In genomic region chr1:43530295-43531020, GRCm38 (mm10) we compare ENCODE assay signal across 14 mouse cellular contexts.
DNase-seq lines count a peak whose midpoint lies in the region; ATAC-seq lines count a peak whose summit lies in the region.
"Had no signal": no experiment of that assay in that cellular context is flagged by ENCODE, and none has a peak within 500 bp of the region (broad histone marks: within the 10 kb centered on the region; RNA-seq: fewer than 3 reads in every experiment).

No protein-coding gene starts in this region.

- peaks cover 45% of the 10 kb centered on the region for H3K4me1 ChIP-seq in heart, embryonic 15.5 days (replicated peaks)
- 0 out of 2 replicates have a peak, but pooled peaks cover 2% of the 10 kb centered on the region for H3K4me1 ChIP-seq in midbrain, embryonic 10.5 days
- H3K4me1 ChIP-seq: neural tube, embryonic 12.5 days had no signal

- intact Hi-C loops in heart, postnatal 36 days (cut with DNase I): loop anchor here (5.0 kb wide), 1 partner anchor 83 kb away; no protein-coding TSS in a partner anchor

- H3K4me2 ChIP-seq in heart, embryonic 15.5 days: no peak overlapping the region
- H3K4me2 ChIP-seq: hindbrain, embryonic 13.5 days; limb, embryonic 15.5 days; neural tube, embryonic 12.5 days had no signal

- H3K9me3 ChIP-seq in heart, embryonic 15.5 days (replicated peaks): no peaks in the 10 kb centered on the region
- H3K9me3 ChIP-seq in midbrain, embryonic 10.5 days (replicated peaks): no peaks in the 10 kb centered on the region
- H3K9me3 ChIP-seq: hindbrain, embryonic 13.5 days; limb, embryonic 15.5 days; neural tube, embryonic 12.5 days had no signal

- no peak for ATAC-seq in heart, embryonic 15.5 days (replicated peaks; ENCODE audit: insufficient number of reproducible peaks, insufficient read depth, low FRiP score, low read depth)

- peak; percentile 34 for DNase-seq in adrenal gland, postnatal 14 days
- DNase-seq in adrenal gland, postnatal 10 days: no peak
- no peak for DNase-seq in heart, postnatal 36 days
- DNase-seq in kidney, adult 9 months: peak; percentile 50
- peak; percentile 42 for DNase-seq in lung, postnatal 36 days
- no peak for DNase-seq in midbrain, embryonic 10.5 days (ENCODE audit: low spot score)
- DNase-seq in spleen, postnatal 14 days (ENCODE audit: low spot score in 2 of 2): no peak
- DNase-seq: adrenal gland, postnatal 25 days; cerebellum, adult 8-10 months; gastrocnemius, postnatal 36 days had no signal

- no peak overlapping the region for H3K9ac ChIP-seq in heart, embryonic 15.5 days
- H3K9ac ChIP-seq: hindbrain, embryonic 13.5 days; limb, embryonic 15.5 days; neural tube, embryonic 12.5 days had no signal

- 61% methylated on average over 7 of the region's 7 CpGs for whole genome bisulfite sequencing in heart, embryonic 15.5 days
- WGBS in midbrain, embryonic 10.5 days: 82% methylated on average over 7 of the region's 7 CpGs

- peak overlapping the region; percentile 41; the same call in 1 of the 2 replicates for H3K27ac ChIP-seq in heart, embryonic 15.5 days
- no peak overlapping the region for H3K27ac ChIP-seq in midbrain, embryonic 10.5 days (replicated peaks)
- H3K27ac ChIP-seq: hindbrain, embryonic 13.5 days; limb, embryonic 15.5 days; neural tube, embryonic 12.5 days had no signal

- H3K4me3 ChIP-seq in heart, embryonic 15.5 days: no peak overlapping the region
- H3K4me3 ChIP-seq in midbrain, embryonic 10.5 days: no peak overlapping the region
- H3K4me3 ChIP-seq: hindbrain, embryonic 13.5 days; limb, embryonic 15.5 days; neural tube, embryonic 12.5 days had no signal

- H3K36me3 ChIP-seq in heart, embryonic 15.5 days: no peaks in the 10 kb centered on the region
- peaks cover 23% of the 10 kb centered on the region for H3K36me3 ChIP-seq in midbrain, embryonic 10.5 days

- H3K27me3 ChIP-seq in heart, embryonic 15.5 days: no peaks in the 10 kb centered on the region
- H3K27me3 ChIP-seq in midbrain, embryonic 10.5 days (ENCODE audit: low read depth, poor library complexity, severe bottlenecking): no peaks in the 10 kb centered on the region
- H3K27me3 ChIP-seq: hindbrain, embryonic 13.5 days; limb, embryonic 15.5 days; neural tube, embryonic 12.5 days had no signal

Comparison
In these comparisons a context has a peak if more than half of its experiments do, and no peak if none do; other contexts are left out.
1. DNase-seq: peak in adrenal gland, postnatal 14 days (single experiment), kidney, adult 9 months (single experiment) and lung, postnatal 36 days (single experiment); none in adrenal gland, postnatal 10 days (single experiment), heart, postnatal 36 days (0 of 2), midbrain, embryonic 10.5 days (single experiment) and spleen, postnatal 14 days (0 of 2).